Mouse (Mus musculus) kidney, postnatal 36 days (tissue): Measurements from ENCODE around the gene Lamc3.

Experiments used
- DNase-seq, 2 experiments: peaks; one replicate each; pipeline ENCODE4 v3.0.0; 2021 to 2022; ENCODE audit warnings: mixed read lengths in 2 of 2

Lamc3 gene

GRCm38 (mm10) chr2:31987774-31988173, 100.7 kb downstream of the Lamc3 start:
- no peak for DNase-seq

- DNase-seq: no peak
Observed at GRCm38 (mm10) chr2:31990961-31991360, 103.9 kb downstream of the Lamc3 start.

DNA sequence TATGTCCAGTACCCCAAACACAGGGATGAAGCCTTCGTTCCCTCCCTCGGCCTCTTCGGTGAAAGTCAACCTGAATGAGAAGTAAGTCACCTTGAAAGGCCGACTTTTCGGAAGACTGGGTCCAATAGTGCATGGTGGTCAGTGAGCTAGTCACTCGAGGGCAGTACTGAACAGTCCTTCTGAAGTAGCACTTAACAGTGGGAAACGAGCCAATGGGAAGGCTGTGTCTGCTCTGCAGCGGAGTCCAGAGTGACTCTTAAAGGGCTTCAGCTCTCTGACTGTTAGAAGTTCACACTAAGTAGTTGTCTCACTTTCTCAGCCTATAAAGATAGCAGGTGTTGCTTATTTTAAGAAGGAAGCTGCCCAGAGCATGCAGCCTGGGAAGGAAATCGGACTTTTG, 107.8 kb downstream of the Lamc3 start:
- DNase-seq: no peak

DNA sequence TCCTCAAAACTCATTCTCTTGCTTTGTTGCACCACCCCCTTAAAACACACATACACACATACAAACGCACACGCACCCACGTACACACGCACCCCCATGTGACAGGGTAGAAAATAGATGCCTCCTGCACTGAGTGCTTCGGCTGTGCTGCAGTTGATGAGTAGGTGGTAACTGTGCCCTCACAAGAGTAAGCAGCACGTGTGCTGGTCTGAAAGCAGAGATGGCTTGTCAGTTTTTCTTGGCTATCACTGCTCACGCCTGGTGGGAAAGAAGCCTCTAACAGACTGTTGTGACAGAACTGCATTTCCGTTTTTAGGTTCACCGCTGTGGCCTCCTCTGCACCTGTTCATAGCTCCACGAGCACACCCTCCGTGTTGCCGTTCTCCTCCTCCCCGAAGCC, 109.0 kb downstream of the Lamc3 start:
- no peak for DNase-seq
